Mouse (Mus musculus): Measurements from ENCODE around the gene Rfx1.

Gene Rfx1

GRCm38 (mm10) chr8:84060245-84060644 lies 6.4 kb upstream of the Rfx1 start:
- DNase-seq (ENCODE audit: low read depth, low spot score): no peak

- DNase-seq (ENCODE audit: low read depth, low spot score): peak; percentile 85
Observed at GRCm38 (mm10) chr8:84063861-84064610, 2.6 kb upstream of the Rfx1 start.

DNA sequence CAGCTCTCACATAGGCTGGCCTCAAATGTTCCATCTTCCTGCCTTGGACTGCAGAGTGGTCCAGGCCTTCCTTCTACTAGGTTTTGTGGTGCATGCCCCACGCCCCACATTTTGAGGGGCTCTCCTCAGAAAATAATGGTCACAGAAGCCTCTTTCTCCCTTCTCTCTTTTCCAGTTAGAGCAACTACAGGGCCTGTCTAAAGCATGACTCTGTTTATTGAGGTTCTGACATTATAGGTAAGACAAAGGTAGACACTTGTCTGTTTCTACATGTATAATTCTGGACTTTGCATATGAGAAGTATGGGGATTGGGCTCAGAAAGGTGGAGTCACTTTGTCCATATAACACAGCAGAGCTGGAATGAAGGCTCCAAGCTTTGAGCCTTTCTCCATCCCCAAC lies 1.6 kb upstream of the Rfx1 start, which contains the start of gene Gm10643:
TSS of gene Gm10643 (minus strand) at position 101 of the 400 bp plus-strand sequence.
- no peak for DNase-seq (ENCODE audit: low read depth, low spot score)

GRCm38 (mm10) chr8:84065457-84066072 lies 1.1 kb upstream of the Rfx1 start:
- DNase-seq (ENCODE audit: low read depth, low spot score): no peak

DNA sequence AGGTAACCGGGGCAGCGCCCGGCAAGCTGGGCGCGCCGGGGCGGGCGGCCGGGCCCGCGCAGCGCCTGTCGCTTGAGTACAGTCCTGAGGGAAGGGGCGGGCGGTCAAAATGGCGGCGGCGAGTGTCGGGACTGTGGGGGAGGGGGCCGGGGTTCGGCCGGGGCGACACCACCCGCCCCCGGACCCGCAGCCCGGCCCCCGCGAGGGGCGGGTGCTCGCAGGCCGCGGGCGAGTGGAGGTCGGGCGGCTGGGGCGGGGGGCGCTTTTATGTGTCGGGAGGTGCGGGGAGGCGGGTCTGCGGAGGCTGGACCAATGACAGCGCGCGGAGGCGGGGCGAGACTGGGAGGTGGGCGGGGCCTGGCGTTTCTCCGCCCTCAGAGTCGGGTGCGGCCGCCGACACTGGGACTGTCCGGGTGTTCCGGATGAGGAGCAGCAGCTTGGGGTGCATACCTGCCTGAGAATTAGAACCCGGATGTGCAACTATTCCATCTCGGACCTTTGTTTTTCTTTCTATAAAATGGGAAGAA lies 476 bp downstream of the Rfx1 start:
- DNase-seq (ENCODE audit: low read depth, low spot score): peak; percentile 96

DNA sequence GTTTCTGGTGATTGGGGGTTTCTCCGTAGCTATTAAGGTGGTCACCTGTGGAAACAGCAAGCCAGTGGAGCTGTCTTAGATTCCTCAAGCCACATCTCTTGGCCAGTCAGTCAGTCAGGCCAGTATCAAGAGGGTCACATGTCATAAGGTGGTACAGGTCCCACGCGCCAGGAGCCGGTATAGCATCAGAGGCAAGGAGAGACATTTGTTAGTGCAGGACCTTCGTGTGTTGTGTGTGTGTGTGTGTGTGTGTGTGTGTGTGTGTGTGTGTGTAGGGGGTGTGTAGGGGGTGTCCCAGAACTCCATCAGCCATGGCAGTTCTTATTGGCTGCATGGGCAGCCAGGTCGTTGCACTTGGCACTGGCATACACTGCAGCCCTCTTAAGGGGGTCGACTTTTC lies 1.3 kb downstream of the Rfx1 start:
- no peak for DNase-seq (ENCODE audit: low read depth, low spot score)

GRCm38 (mm10) chr8:84068316-84069035 lies 1.8 kb downstream of the Rfx1 start:
- DNase-seq (ENCODE audit: low read depth, low spot score): no peak

GRCm38 (mm10) chr8:84069169-84069568 lies 2.5 kb downstream of the Rfx1 start:
- no peak for DNase-seq (ENCODE audit: low read depth, low spot score)

DNA sequence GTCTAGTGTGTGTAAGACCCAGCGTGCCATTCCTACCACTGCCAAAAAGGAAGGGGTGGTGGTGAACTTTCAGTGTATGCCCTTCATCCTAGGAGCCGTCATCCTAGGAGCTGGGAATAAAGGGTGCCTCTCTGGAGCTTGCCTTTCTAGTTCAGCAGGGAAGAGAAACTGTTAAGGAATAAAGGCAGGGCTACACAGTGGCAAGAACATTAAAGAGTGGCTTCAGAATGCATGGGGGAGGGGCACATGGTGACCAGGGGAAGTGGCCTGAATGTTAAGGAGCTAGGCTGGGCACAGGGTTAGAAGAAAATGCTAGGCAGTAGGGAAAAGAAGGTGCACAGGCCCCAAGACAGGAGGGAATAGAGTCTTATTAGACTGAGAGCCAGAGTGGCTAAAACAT lies 3.1 kb downstream of the Rfx1 start:
- DNase-seq (ENCODE audit: low read depth, low spot score): no peak

GRCm38 (mm10) chr8:84070241-84070640 lies 3.6 kb downstream of the Rfx1 start:
- DNase-seq (ENCODE audit: low read depth, low spot score): no peak

GRCm38 (mm10) chr8:84070667-84071066 lies 4.0 kb downstream of the Rfx1 start:
- DNase-seq (ENCODE audit: low read depth, low spot score): no peak

GRCm38 (mm10) chr8:84071921-84072320 lies 5.3 kb downstream of the Rfx1 start:
- DNase-seq (ENCODE audit: low read depth, low spot score): no peak

DNA sequence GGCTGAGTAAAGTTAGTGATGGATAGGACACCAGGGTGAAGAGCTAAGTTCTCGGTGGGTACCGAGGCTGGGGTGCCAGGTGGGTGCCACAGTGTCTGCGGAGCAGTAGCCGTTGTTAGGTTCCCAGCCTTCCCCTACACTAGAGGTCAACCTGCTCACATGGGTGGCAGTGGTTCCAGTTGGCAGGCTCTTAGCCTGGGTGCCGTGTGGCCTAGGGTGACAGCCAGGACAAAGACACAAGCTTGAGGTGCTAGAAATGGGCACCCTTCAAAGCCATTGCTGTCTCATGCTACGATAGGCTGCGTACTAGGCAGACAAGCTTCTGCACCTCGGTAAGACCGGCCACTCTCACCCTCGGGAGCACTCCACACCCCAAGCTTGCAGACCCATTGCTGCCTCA lies 5.7 kb downstream of the Rfx1 start:
- DNase-seq (ENCODE audit: low read depth, low spot score): no peak

DNA sequence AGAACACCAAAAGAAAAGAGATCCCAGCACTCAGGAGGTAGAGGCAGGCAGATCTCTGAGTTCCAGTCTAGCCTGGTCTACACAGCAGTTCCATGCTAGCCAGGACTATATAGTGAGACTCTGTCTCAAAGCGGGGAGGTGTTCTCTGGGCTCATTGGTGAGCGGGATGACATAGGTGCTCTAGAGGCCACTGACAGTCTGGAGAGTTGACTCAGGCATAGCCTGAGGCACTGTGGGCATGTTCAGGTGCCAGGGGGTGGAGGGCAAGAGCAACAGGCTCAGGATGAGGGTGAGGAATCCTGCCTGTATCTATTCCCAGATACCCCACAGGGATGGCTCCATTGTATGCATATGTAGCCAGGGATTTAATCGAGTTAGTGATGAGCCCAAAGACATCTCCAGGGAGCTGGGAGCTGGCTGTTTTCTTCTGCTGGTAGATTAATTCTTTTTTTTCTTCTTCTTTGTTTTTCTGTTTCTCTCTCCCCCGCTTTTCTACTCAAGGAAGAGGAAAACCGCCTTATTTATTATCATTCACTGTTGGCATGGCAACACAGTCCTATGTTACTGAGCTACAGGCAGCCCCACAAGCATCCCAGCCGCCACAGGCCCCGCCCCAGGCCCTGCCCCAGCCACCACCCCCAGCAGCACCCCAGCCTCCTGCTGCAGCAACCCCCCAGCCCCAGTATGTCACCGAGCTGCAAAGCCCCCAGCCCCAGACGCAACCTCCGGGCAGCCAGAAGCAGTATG lies 6.8 kb downstream of the Rfx1 start:
- DNase-seq (ENCODE audit: low read depth, low spot score): peak; percentile 89

GRCm38 (mm10) chr8:84076412-84076811 lies 9.8 kb downstream of the Rfx1 start:
- DNase-seq (ENCODE audit: low read depth, low spot score): no peak

GRCm38 (mm10) chr8:84076849-84077248 lies 10.2 kb downstream of the Rfx1 start:
- DNase-seq (ENCODE audit: low read depth, low spot score): no peak

DNA sequence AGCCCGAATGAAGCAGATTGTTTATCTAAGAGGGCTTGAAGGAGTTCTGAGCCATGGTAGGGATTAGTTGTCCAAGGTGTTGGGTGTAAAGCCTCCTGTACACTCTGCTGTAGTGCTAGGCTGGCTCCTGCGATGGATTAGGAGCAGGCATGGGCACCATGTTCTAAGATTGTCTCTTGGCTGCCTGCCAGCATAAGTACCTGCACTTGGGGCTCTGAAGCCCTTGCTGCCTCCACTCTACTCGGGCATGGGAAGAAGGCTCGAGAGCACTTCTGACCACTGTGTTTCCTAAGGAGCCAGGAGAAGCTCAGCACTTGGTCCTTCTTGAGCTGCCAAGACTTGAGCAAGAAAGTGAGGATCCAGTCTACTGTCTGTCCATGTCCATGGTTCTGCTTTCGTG lies 12.6 kb downstream of the Rfx1 start:
- no peak for DNase-seq (ENCODE audit: low read depth, low spot score)

GRCm38 (mm10) chr8:84083829-84084241 lies 17.2 kb downstream of the Rfx1 start:
- no peak for DNase-seq (ENCODE audit: low read depth, low spot score)

DNA sequence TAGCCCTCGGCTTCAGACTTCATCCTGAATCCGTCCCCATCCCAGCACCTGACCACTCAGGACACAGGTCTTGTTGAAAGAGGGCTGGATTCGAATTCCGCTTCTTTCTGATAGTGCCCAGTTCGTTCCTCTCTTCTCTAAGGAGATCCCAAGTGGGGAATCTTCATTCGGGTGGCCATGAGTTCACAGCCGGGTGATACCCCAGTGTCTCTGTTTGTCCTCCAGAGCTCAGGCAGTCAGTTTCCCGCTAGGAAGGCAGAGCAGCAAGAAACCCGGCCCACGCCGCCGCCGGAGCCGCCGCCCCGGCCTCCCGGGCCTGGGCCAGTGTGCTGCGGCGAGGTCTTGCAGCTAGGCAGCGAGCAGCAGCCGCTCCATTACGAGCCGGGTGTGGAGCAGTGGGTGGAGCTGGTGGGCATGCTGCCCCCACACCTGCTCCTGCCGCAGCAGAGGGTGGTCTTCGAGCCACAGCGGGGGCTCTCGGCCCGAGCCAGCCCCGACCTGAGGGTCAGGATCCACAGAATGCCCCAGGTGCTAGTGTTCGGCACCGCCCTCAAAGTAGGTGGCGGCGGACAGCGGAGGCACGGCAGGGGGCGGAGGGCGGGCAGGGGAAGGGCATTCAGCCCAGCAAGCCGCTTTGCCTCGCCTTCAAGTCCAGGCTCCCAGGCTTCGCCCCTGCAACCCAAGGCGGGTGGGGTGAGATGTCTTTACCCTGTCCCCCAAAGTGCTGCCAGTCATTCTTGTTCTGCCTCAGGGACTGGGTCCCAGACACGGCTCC lies 17.9 kb downstream of the Rfx1 start:
- no peak for DNase-seq (ENCODE audit: low read depth, low spot score)

- DNase-seq (ENCODE audit: low read depth, low spot score): no peak
Observed at GRCm38 (mm10) chr8:84087156-84087555, 20.5 kb downstream of the Rfx1 start.

- no peak for DNase-seq (ENCODE audit: low read depth, low spot score)
Observed at GRCm38 (mm10) chr8:84087821-84088220, 21.2 kb downstream of the Rfx1 start.
